Mouse (Mus musculus): Measurements from ENCODE around the gene Ccdc74a. TPM values are rescaled to one million over a fixed set of nuclear protein-coding genes. Genes with fewer than 3 reads are reported as not detected.
A peak's percentile ranks its signal among the peaks of the same experiment; 100 is the strongest.

Gene Ccdc74a
- polyA plus RNA-seq, 1 experiment from 2014 or later, result 3.5 TPM

- Histone ChIP-seq H3K9ac (ENCODE audit: low read length) (peak within 1 kb of the TSS; percentile 91), H3K36me3 (ENCODE audit: control insufficient read depth, insufficient read depth, low read length) (peaks cover 4% of the 10 kb centered on the region; the same call in 1 of the 2 replicates), H3K27ac (ENCODE audit: low read depth, low read length) (peak within 1 kb of the TSS; percentile 14; the same call in 1 of the 2 replicates), H3K4me1 (ENCODE audit: control insufficient read depth, insufficient read depth, low read length) (peaks cover 6% of the 10 kb centered on the region; the same call in 1 of the 2 replicates), H3K9me3 (ENCODE audit: control insufficient read depth, low read length) (no peaks in the 10 kb centered on the region), H3K27me3 (ENCODE audit: control insufficient read depth, insufficient read depth, low read length) (no peaks in the 10 kb centered on the region), H3K4me3 (ENCODE audit: low read depth, low read length) (peak within 1 kb of the TSS; percentile 93), H3K4me2 (ENCODE audit: low read depth) (peak within 1 kb of the TSS; percentile 80)
- ATAC-seq (ENCODE audit: insufficient read depth, low FRiP score, low TSS enrichment) (peak; percentile 72), DNase-seq (ENCODE audit: low spot score) (peak; percentile 92)
- WGBS, result 3% methylated on average over 60 of the region's 60 CpGs
These were observed 26.8 kb upstream of the Ccdc74a start, which contains the start of gene Smpd4 for GRCm38 (mm10) chr16:17619198-17620105. Smpd4 (plus strand) TSS chr16:17619354.

- peaks cover 7% of the 10 kb centered on the region; the same call in 1 of the 2 replicates for H3K36me3 ChIP-seq (ENCODE audit: control insufficient read depth, insufficient read depth, low read length)
- H3K4me3 ChIP-seq (ENCODE audit: low read depth, low read length), result no peak overlapping the region
- no peaks in the 10 kb centered on the region for H3K9me3 ChIP-seq (ENCODE audit: control insufficient read depth, low read length)
- no peak overlapping the region for H3K4me2 ChIP-seq (ENCODE audit: low read depth)
- DNase-seq (ENCODE audit: low spot score), result no peak
- no peaks in the 10 kb centered on the region for H3K27me3 ChIP-seq (ENCODE audit: control insufficient read depth, insufficient read depth, low read length)
- ATAC-seq (ENCODE audit: insufficient read depth, low FRiP score, low TSS enrichment), result no peak
- H3K9ac ChIP-seq (ENCODE audit: low read length), result no peak overlapping the region
- H3K4me1 ChIP-seq (ENCODE audit: control insufficient read depth, insufficient read depth, low read length), result peaks cover 6% of the 10 kb centered on the region; the same call in 1 of the 2 replicates
- 88% methylated on average over 1 of the region's 1 CpGs for WGBS
- no peak overlapping the region for H3K27ac ChIP-seq (ENCODE audit: low read depth, low read length)
These were observed 24.3 kb upstream of the Ccdc74a start for GRCm38 (mm10) chr16:17621936-17622335.

GRCm38 (mm10) chr16:17625488-17626268 lies 20.6 kb upstream of the Ccdc74a start:
- Histone ChIP-seq H3K27ac (ENCODE audit: low read depth, low read length) (no peak overlapping the region), H3K36me3 (ENCODE audit: control insufficient read depth, insufficient read depth, low read length) (peaks cover 11% of the 10 kb centered on the region), H3K4me3 (ENCODE audit: low read depth, low read length) (no peak overlapping the region), H3K4me2 (ENCODE audit: low read depth) (no peak overlapping the region), H3K27me3 (ENCODE audit: control insufficient read depth, insufficient read depth, low read length) (no peaks in the 10 kb centered on the region), H3K9me3 (ENCODE audit: control insufficient read depth, low read length) (no peaks in the 10 kb centered on the region), H3K9ac (ENCODE audit: low read length) (no peak overlapping the region), H3K4me1 (ENCODE audit: control insufficient read depth, insufficient read depth, low read length) (no peaks in the 10 kb centered on the region)
- WGBS, result 72% methylated on average over 8 of the region's 8 CpGs
- no peak for DNase-seq (ENCODE audit: low spot score)
- ATAC-seq (ENCODE audit: insufficient read depth, low FRiP score, low TSS enrichment), result no peak

GRCm38 (mm10) chr16:17626269-17626555 lies 20.1 kb upstream of the Ccdc74a start:
- DNase-seq (ENCODE audit: low spot score), result no peak
- H3K4me2 ChIP-seq (ENCODE audit: low read depth), result no peak overlapping the region
- no peak for ATAC-seq (ENCODE audit: insufficient read depth, low FRiP score, low TSS enrichment)
- no peak overlapping the region for H3K9ac ChIP-seq (ENCODE audit: low read length)
- peaks cover 13% of the 10 kb centered on the region for H3K36me3 ChIP-seq (ENCODE audit: control insufficient read depth, insufficient read depth, low read length)
- H3K27me3 ChIP-seq (ENCODE audit: control insufficient read depth, insufficient read depth, low read length), result no peaks in the 10 kb centered on the region
- H3K9me3 ChIP-seq (ENCODE audit: control insufficient read depth, low read length), result no peaks in the 10 kb centered on the region
- no peak overlapping the region for H3K4me3 ChIP-seq (ENCODE audit: low read depth, low read length)
- WGBS, result 95% methylated on average over 5 of the region's 5 CpGs
- no peak overlapping the region for H3K27ac ChIP-seq (ENCODE audit: low read depth, low read length)
- H3K4me1 ChIP-seq (ENCODE audit: control insufficient read depth, insufficient read depth, low read length), result no peaks in the 10 kb centered on the region

GRCm38 (mm10) chr16:17632580-17632979 lies 13.7 kb upstream of the Ccdc74a start:
- DNase-seq (ENCODE audit: low spot score) (no peak), ATAC-seq (ENCODE audit: insufficient read depth, low FRiP score, low TSS enrichment) (no peak)
- Histone ChIP-seq H3K27ac (ENCODE audit: low read depth, low read length) (no peak overlapping the region), H3K36me3 (ENCODE audit: control insufficient read depth, insufficient read depth, low read length) (peaks cover 9% of the 10 kb centered on the region), H3K4me3 (ENCODE audit: low read depth, low read length) (no peak overlapping the region), H3K4me1 (ENCODE audit: control insufficient read depth, insufficient read depth, low read length) (no peaks in the 10 kb centered on the region), H3K9me3 (ENCODE audit: control insufficient read depth, low read length) (no peaks in the 10 kb centered on the region), H3K4me2 (ENCODE audit: low read depth) (no peak overlapping the region), H3K9ac (ENCODE audit: low read length) (no peak overlapping the region), H3K27me3 (ENCODE audit: control insufficient read depth, insufficient read depth, low read length) (no peaks in the 10 kb centered on the region)
- 95% methylated on average over 2 of the region's 2 CpGs for whole genome bisulfite sequencing

GRCm38 (mm10) chr16:17633481-17634181 lies 12.6 kb upstream of the Ccdc74a start:
- H3K9me3 ChIP-seq (ENCODE audit: control insufficient read depth, low read length), result no peaks in the 10 kb centered on the region
- peaks cover 11% of the 10 kb centered on the region for H3K36me3 ChIP-seq (ENCODE audit: control insufficient read depth, insufficient read depth, low read length)

GRCm38 (mm10) chr16:17636904-17637303 lies 9.4 kb upstream of the Ccdc74a start:
- H3K36me3 ChIP-seq (ENCODE audit: control insufficient read depth, insufficient read depth, low read length), result peaks cover 27% of the 10 kb centered on the region
- no peak for ATAC-seq (ENCODE audit: insufficient read depth, low FRiP score, low TSS enrichment)
- no peak overlapping the region for H3K9ac ChIP-seq (ENCODE audit: low read length)

More at GRCm38 (mm10) chr16:17633481-17634181, 12.6 kb upstream of the Ccdc74a start:
- Histone ChIP-seq H3K4me2 (ENCODE audit: low read depth) (no peak overlapping the region), H3K27ac (ENCODE audit: low read depth, low read length) (no peak overlapping the region), H3K4me3 (ENCODE audit: low read depth, low read length) (no peak overlapping the region), H3K27me3 (ENCODE audit: control insufficient read depth, insufficient read depth, low read length) (no peaks in the 10 kb centered on the region), H3K9ac (ENCODE audit: low read length) (no peak overlapping the region), H3K4me1 (ENCODE audit: control insufficient read depth, insufficient read depth, low read length) (no peaks in the 10 kb centered on the region)
- WGBS, result 82% methylated on average over 8 of the region's 8 CpGs
- ATAC-seq (ENCODE audit: insufficient read depth, low FRiP score, low TSS enrichment), result no peak
- DNase-seq (ENCODE audit: low spot score), result no peak

GRCm38 (mm10) chr16:17637610-17638009 lies 8.7 kb upstream of the Ccdc74a start:
- Histone ChIP-seq H3K4me2 (ENCODE audit: low read depth) (no peak overlapping the region), H3K4me1 (ENCODE audit: control insufficient read depth, insufficient read depth, low read length) (no peaks in the 10 kb centered on the region), H3K27me3 (ENCODE audit: control insufficient read depth, insufficient read depth, low read length) (no peaks in the 10 kb centered on the region), H3K27ac (ENCODE audit: low read depth, low read length) (no peak overlapping the region), H3K36me3 (ENCODE audit: control insufficient read depth, insufficient read depth, low read length) (peaks cover 32% of the 10 kb centered on the region), H3K9ac (ENCODE audit: low read length) (no peak overlapping the region), H3K9me3 (ENCODE audit: control insufficient read depth, low read length) (no peaks in the 10 kb centered on the region), H3K4me3 (ENCODE audit: low read depth, low read length) (no peak overlapping the region)
- DNase-seq (ENCODE audit: low spot score) (no peak), ATAC-seq (ENCODE audit: insufficient read depth, low FRiP score, low TSS enrichment) (no peak)
- 79% methylated on average over 2 of the region's 2 CpGs for WGBS

More at GRCm38 (mm10) chr16:17636904-17637303, 9.4 kb upstream of the Ccdc74a start:
- Histone ChIP-seq H3K4me3 (ENCODE audit: low read depth, low read length) (no peak overlapping the region), H3K4me2 (ENCODE audit: low read depth) (no peak overlapping the region), H3K27ac (ENCODE audit: low read depth, low read length) (no peak overlapping the region), H3K4me1 (ENCODE audit: control insufficient read depth, insufficient read depth, low read length) (no peaks in the 10 kb centered on the region), H3K27me3 (ENCODE audit: control insufficient read depth, insufficient read depth, low read length) (no peaks in the 10 kb centered on the region), H3K9me3 (ENCODE audit: control insufficient read depth, low read length) (no peaks in the 10 kb centered on the region)
- DNase-seq (ENCODE audit: low spot score), result no peak
- WGBS, result 84% methylated on average over 2 of the region's 2 CpGs
